Mouse (Mus musculus) gastrocnemius, postnatal 4 days (tissue): ENCODE results near the gene Tmem260. TPM values are rescaled to one million over a fixed set of nuclear protein-coding genes. Genes with fewer than 3 reads are reported as not detected.

Experiments
- DNase-seq, 2 experiments: peaks; one replicate each; pipeline ENCODE4 v3.0.0; 2021 to 2022; ENCODE audit warnings: low spot score in 2 of 2, mixed read lengths in 2 of 2
- total RNA-seq, 2 experiments: library from RNA; stranded (reverse); gene quantifications; 2 replicates each; pipeline ENCODE4 v1.2.3; 2021

Tmem260 gene
- total RNA-seq, 2 experiments from 2014 or later, result 15.3 to 16.1 TPM

DNA sequence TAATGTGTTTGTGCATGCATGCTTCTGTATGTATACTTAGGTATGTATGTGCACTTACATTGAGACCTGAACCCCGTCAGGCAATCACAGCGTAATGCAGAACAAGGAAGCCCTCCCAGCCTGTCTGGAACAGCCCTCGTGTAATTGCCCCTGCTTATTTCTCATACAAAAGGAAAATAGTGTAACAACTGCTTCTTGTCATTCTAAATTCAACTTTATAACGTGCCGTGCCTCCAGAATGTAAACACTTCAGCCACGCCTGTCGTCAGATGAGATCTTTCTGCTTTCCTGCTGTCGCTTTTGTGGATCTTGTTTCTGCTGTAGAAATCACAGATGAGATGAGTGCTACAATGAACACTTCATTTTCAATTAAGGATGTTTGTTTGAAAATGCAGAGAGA is 30.4 kb downstream of the Tmem260 start:
- DNase-seq, result no peak

- DNase-seq, result no peak
Observed at GRCm38 (mm10) chr14:48481591-48481990, 35.7 kb downstream of the Tmem260 start.

DNA sequence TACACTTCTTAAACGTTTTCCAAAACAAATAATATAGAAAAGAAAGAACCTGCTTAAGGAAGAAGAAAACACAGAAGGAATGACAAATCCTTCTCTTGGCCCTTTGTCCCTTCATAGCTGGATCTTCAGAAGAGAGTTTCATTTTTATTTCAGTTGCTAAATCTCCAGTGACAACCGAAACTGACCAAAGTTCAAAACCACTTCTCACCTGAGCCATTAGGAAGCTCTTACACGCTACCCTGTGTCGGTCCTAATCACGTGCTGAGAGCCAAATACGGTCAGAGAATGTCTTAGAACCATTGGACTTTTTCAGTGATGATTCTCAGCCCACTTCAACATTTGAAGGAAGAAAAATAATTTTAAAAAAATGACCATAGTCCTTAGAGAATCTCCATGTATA is 36.8 kb downstream of the Tmem260 start:
- no peak for DNase-seq

DNA sequence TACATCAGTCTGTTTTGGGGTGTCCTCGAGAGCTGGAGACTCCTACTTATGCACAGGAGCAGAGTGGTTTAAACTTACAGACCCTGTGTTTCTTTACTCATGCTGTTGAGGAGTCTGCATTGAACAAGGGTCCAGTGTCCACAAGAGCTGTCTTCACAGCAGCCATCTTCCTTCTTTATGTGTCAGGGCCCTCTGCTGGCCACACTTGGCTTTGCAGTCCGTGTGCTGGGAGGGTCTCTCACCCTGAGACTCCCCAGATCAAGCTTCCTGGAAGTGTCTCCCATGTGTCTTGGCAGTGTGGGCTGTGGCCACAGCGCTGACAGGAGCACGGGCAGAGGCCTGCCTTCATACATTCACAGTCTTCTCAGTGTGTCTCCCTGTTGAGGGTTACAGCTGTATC is 48.0 kb downstream of the Tmem260 start:
- DNase-seq, result peak in 1 of 2 experiments; percentile 18

GRCm38 (mm10) chr14:48502573-48502972 is 56.6 kb downstream of the Tmem260 start:
- DNase-seq, result no peak

DNA sequence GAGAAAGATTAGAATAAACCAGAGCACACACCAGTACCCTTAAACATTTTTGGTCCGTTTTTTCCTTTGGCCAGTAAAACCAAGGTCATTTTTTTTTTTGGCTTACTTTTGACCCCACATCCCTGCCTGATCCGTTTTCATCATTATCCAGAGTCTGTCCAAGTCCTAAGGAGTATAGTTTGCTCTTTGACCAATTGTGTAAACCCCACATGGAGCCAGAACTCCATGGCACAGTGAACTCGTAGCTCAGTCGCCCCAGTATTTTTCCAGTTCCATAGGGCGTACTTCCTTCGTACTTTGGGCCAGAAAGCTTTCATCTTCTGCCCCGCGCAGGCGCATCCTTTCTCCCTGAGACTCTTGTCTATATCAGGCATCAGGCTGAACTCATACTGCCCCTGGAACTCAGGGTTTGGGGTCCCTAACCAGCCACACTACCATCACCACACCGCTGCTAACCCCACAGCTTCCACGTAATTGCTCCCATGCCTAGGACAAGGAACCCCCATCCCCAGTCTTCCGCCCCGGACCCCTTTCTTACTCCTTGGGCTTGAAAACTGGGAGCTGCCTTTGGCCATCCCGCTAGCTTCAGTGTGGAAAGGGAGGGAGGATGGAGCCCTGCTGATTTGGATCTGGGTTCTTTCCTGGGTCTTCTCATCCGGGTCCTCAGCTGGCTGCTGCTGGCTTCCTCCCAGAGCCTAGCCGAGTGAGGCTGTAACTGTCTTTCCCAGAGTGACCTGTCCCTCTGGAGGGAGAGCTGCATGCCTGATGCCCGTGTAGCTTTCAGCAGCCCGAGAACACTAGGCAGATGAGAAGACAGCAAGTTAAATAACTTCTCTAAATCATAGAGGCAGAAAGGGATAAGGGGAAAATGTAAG is 58.0 kb downstream of the Tmem260 start:
- no peak for DNase-seq

DNA sequence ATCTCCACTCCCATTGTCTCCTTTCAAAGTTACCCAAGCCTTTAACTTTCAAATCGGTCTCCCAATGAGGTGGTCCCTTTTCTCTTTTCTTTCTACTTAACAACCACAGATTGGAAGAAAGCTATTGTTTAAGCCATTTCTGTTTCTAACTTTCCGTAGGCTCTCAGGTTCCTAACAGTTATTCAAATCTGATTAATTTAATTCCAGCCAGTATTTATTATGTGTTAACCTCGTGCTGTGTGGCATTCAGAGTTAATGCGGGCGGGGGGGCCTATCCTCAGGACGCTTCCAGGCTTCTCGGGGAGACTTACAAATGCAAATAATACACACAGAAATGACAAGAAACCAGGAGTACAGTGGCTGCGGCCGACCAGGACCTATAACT is 58.6 kb downstream of the Tmem260 start:
- no peak for DNase-seq

DNA sequence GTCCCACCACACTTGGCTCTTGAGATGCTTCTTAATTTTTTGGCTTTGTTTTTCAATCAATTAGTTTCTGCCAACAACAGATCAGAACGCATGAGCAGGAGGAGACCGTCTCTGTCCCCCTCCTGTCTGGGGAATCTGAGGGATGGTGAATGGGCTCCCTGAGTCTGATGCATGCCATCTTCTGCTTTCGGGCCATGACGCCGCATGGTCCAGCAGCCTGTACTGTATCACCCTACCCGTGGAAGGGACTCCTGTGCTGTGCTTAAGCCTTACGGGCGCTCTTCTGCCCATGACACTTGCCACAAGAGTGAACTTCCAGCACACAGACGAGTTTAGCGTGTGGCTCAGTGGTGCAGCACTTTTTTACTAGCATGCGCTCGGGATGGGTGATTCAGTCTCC is 59.7 kb downstream of the Tmem260 start:
- no peak for DNase-seq

DNA sequence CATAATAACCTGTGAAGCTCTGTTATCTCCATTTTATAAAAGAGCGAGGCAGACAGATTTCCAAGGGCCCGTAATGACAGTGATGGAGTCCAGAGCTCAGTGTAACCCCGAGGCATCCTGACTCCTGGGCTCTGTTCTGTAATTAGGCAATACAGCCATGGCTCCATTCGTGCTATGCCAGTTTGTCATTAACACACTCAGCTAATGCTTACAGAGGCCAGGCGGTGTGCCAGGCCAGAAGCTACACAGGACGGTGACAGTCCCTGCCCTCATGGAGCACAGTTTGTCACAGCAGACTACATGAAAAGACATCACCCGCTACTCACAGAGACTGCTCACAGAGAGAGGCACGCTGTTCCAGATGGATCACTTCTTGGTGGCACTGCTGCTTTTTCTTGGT is 61.5 kb downstream of the Tmem260 start:
- DNase-seq, result no peak

- DNase-seq, result no peak
Observed at GRCm38 (mm10) chr14:48509131-48509530, 63.2 kb downstream of the Tmem260 start.

GRCm38 (mm10) chr14:48513098-48513823 is 67.3 kb downstream of the Tmem260 start:
- no peak for DNase-seq

- no peak for DNase-seq
Observed at GRCm38 (mm10) chr14:48513824-48514493, 68.0 kb downstream of the Tmem260 start.

DNA sequence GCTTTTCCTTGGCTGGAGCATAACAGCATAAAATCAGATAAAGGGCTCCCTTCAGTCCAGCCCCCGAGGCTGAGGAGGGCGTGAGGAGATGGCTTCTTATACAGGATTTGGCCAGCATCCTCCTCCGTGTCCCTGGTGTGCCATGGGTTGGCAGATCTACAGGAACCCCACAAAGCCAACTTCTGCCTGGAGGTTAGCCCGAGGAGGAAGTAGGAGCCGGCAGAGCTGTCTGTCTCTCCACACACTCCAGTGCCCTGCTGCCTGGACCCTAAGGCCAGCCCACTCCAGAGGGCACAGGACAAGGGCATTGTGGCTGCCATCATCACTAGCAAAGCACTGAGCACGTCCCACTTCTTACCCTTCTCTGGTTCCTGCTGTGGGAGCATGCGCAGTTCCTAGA is 68.7 kb downstream of the Tmem260 start:
- no peak for DNase-seq

DNA sequence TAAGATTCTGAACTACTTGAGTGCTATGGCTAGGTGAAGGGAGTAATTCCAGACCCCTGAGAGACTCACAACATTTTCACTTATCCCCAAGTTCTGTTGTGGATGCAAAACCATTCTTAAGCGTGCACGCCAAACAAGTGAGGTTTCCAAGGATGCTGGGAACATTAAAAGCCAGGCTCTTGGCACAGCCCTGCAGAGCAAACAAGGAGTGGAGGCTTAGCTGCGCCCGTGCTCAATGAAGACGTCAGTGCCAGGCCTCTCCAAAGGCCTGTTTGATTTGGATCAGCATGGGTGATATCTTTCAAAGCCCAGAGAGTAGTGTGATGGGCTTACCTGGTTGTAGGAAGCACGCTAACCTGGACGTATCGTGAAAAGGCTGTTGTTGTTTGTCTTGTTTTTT is 69.6 kb downstream of the Tmem260 start:
- DNase-seq, result no peak

- DNase-seq, result no peak
Observed at GRCm38 (mm10) chr14:48523361-48523760, 77.4 kb downstream of the Tmem260 start.

- DNase-seq, result no peak
Observed at GRCm38 (mm10) chr14:48524135-48524534, 78.2 kb downstream of the Tmem260 start.

DNA sequence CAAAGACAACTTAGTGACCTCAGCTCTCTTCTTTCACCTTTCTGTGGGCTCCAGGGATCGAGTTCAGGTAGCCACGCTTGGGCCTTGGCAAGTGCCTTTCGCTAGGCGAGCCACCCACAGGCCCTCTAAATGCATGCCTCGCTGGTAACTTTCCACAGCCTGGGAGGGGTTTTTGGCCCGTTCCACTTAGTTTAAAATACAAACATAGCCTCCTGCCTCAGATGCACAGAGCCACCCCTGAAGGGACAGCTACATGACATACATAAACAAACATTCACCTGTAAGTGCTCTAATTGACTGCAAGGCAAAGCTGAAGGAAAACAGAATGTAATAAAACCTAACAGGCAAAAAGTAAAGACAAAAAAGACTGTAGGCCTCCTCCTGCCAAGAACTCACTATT is 79.1 kb downstream of the Tmem260 start:
- DNase-seq, result no peak

- no peak for DNase-seq
Observed at GRCm38 (mm10) chr14:48530629-48531028, 84.7 kb downstream of the Tmem260 start.

- no peak for DNase-seq
Observed at GRCm38 (mm10) chr14:48537795-48538766, 92.2 kb downstream of the Tmem260 start.

DNA sequence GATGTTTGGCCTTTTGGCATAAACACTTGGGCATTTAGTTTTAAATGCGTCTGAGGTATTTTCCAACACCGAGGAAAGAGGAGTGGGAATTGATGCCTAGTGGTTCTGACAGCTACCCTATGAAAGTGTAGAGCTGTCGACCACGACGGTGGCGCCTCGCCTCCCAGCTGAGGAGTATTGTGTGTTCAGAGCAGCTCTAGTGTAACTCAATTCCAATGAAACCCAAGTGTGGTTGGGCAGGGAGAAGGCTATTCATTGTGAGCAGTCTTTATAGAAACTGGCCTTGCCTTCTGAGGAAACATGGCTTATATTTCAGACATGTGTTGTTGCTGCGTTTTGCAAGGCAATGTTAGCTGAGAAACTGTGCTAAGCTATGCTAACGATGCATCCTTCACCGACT is 99.2 kb downstream of the Tmem260 start:
- no peak for DNase-seq

DNA sequence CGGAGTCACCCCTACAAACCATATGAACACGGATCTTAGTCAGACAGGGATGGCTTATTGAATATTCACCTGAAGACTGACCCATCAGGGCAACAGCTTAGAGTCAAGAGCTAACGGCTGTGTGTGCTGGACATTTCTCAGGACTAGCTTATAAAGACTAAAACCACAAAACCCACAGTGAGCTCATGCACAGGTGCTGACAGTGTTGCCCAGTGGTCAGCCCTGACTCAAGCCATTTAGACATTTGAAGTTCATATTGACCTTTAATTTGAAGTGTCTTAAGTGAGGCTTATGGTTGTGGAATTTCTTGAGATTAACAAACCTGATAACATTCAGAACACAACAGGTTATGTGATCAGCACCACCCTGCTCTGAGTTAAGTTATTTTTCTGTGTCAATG is 100.1 kb downstream of the Tmem260 start:
- DNase-seq, result no peak
